Comparison of ENCODE assay signal across 10 mouse cellular contexts in genomic region chr11:12198700-12199349, GRCm38 (mm10).
DNase-seq lines count a peak whose midpoint lies in the region; ATAC-seq and TF ChIP-seq lines count a peak whose summit lies in the region.
"Had no signal": no experiment of that assay in that cellular context is flagged by ENCODE, and none has a peak within 500 bp of the region (broad histone marks: within the 10 kb centered on the region; RNA-seq: fewer than 3 reads in every experiment).

No protein-coding gene starts in this region.

- no peaks in the 10 kb centered on the region for H3K9me3 ChIP-seq in hindbrain, postnatal 0 days (ENCODE audit: low read length)
- no peaks in the 10 kb centered on the region for H3K9me3 ChIP-seq in hindbrain, embryonic 10.5 days
- H3K9me3 ChIP-seq: embryonic facial prominence, embryonic 13.5 days had no signal

- ATAC-seq in hindbrain, postnatal 0 days: no peak

- H3K4me2 ChIP-seq in hindbrain, postnatal 0 days (ENCODE audit: low read depth, low read length): no peak overlapping the region
- H3K4me2 ChIP-seq: embryonic facial prominence, embryonic 13.5 days had no signal

- TF ChIP-seq CTCF in hindbrain, postnatal 0 days (IDR thresholded peaks at IDR 0.05; ENCODE audit: low read depth): no peak
- no peak for TF ChIP-seq CTCF in lung, adult 2 months (IDR thresholded peaks at IDR 0.05; ENCODE audit: insufficient read depth, low read length)

- H3K9ac ChIP-seq in hindbrain, postnatal 0 days (replicated peaks; ENCODE audit: low read length): no peak overlapping the region
- H3K9ac ChIP-seq: embryonic facial prominence, embryonic 13.5 days had no signal

- H3K4me3 ChIP-seq in hindbrain, postnatal 0 days (ENCODE audit: low read length): no peak overlapping the region
- H3K4me3 ChIP-seq in hindbrain, embryonic 10.5 days: no peak overlapping the region
- no peak overlapping the region for H3K4me3 ChIP-seq in lung, adult 2 months (replicated peaks; ENCODE audit: extremely low read depth, low read depth, low read length)
- H3K4me3 ChIP-seq: embryonic facial prominence, embryonic 13.5 days had no signal

- TF ChIP-seq POLR2A in lung, adult 2 months (IDR thresholded peaks at IDR 0.05; ENCODE audit: borderline replicate concordance, extremely low read depth, low read depth, low read length): no peak

- H3K27me3 ChIP-seq in hindbrain, postnatal 0 days (ENCODE audit: insufficient read depth, low read length): no peaks in the 10 kb centered on the region
- no peaks in the 10 kb centered on the region for H3K27me3 ChIP-seq in hindbrain, embryonic 10.5 days (ENCODE audit: insufficient read depth, poor library complexity, severe bottlenecking)
- H3K27me3 ChIP-seq: embryonic facial prominence, embryonic 13.5 days had no signal

- H3K4me1 ChIP-seq in hindbrain, postnatal 0 days (ENCODE audit: insufficient read depth, low read length): no peaks in the 10 kb centered on the region
- H3K4me1 ChIP-seq in hindbrain, embryonic 10.5 days (replicated peaks): no peaks in the 10 kb centered on the region
- no peaks in the 10 kb centered on the region for H3K4me1 ChIP-seq in lung, adult 2 months (ENCODE audit: control insufficient read depth, insufficient read depth, low read length)
- H3K4me1 ChIP-seq: embryonic facial prominence, embryonic 13.5 days had no signal

- WGBS in hindbrain, postnatal 0 days: 50% methylated on average over 6 of the region's 6 CpGs
- 93% methylated on average over 6 of the region's 6 CpGs for WGBS in hindbrain, embryonic 10.5 days
- WGBS in lung, adult 2 months: 58% methylated on average over 6 of the region's 6 CpGs

- DNase-seq in adrenal gland, postnatal 10 days: peak; percentile 65
- no peak for DNase-seq in adrenal gland, postnatal 4 days (ENCODE audit: low spot score in 2 of 2)
- DNase-seq in hindbrain, postnatal 0 days (ENCODE audit: low spot score): peak; percentile 34
- DNase-seq in hindbrain, embryonic 10.5 days (ENCODE audit: low spot score): no peak
- peak; percentile 24 for DNase-seq in cerebellum, adult 9-10 months
- peak; percentile 31 for DNase-seq in lung, adult 2 months
- no peak for DNase-seq in frontal cortex, postnatal 14 days (ENCODE audit: low spot score in 2 of 2)
- no peak for DNase-seq in spleen, postnatal 14 days (ENCODE audit: low spot score in 2 of 2)
- DNase-seq: right cerebral cortex, adult 18-20 months had no signal

- no peak overlapping the region for H3K27ac ChIP-seq in hindbrain, postnatal 0 days
- no peak overlapping the region for H3K27ac ChIP-seq in hindbrain, embryonic 10.5 days
- H3K27ac ChIP-seq: embryonic facial prominence, embryonic 13.5 days had no signal

- no peaks in the 10 kb centered on the region for H3K36me3 ChIP-seq in hindbrain, postnatal 0 days (ENCODE audit: insufficient read depth, low read length)
- H3K36me3 ChIP-seq in hindbrain, embryonic 10.5 days: no peaks in the 10 kb centered on the region
- H3K36me3 ChIP-seq: embryonic facial prominence, embryonic 13.5 days had no signal

Comparison
In these comparisons a context has a peak if more than half of its experiments do, and no peak if none do; other contexts are left out.
1. DNase-seq: peak in adrenal gland, postnatal 10 days (single experiment), hindbrain, postnatal 0 days (single experiment), cerebellum, adult 9-10 months (single experiment) and lung, adult 2 months (single experiment); none in adrenal gland, postnatal 4 days (0 of 2), hindbrain, embryonic 10.5 days (single experiment), frontal cortex, postnatal 14 days (0 of 2) and spleen, postnatal 14 days (0 of 2).